Mouse (Mus musculus) midbrain, postnatal 0 days (tissue): ENCODE results near the gene Zbtb4. TPM values are rescaled to one million over a fixed set of nuclear protein-coding genes. Genes with fewer than 3 reads are reported as not detected.

Experiments
- ATAC-seq: fragments of 200-750 bp; cut with Nextera tagmentation; 2 replicates; pipeline ENCODE4 v1.8.0; 2017; ENCODE audit warnings: moderate number of reproducible peaks, mild to moderate bottlenecking, moderate TSS enrichment, moderate library complexity; ENCODE audit not compliant: low FRiP score
- DNase-seq: peaks from one replicate; pipeline ENCODE4 v3.0.0-alpha.2; 2015; ENCODE audit warnings: low spot score
- H3K27ac ChIP-seq: fragments of 300-500 bp; sonication (generic); 2 replicates; pipeline ENCODE4 v1.5.1; 2014; ENCODE audit warnings: low read depth, mild to moderate bottlenecking, low read length, mixed read lengths
- H3K27me3 ChIP-seq: fragments of 300-500 bp; sonication (generic); 2 replicates; pipeline ENCODE4 v1.6.1; 2014; ENCODE audit warnings: low read length, control low read depth, mixed read lengths; ENCODE audit not compliant: insufficient read depth
- H3K36me3 ChIP-seq: fragments of 300-500 bp; sonication (generic); 2 replicates; pipeline ENCODE4 v1.6.1; 2014; ENCODE audit warnings: low read length, control low read depth, mixed read lengths; ENCODE audit not compliant: insufficient read depth
- H3K4me1 ChIP-seq: fragments of 300-500 bp; sonication (generic); 2 replicates; pipeline ENCODE4 v1.6.1; 2014; ENCODE audit warnings: mild to moderate bottlenecking, control low read depth, antibody characterized with exemption, low read length, mixed read lengths; ENCODE audit not compliant: insufficient read depth
- H3K4me2 ChIP-seq: fragments of 300-500 bp; sonication (generic); 2 replicates; pipeline ENCODE4 v1.6.1; 2014; ENCODE audit warnings: low read depth, mild to moderate bottlenecking, low read length, mixed read lengths; ENCODE audit not compliant: poor library complexity, severe bottlenecking
- H3K4me3 ChIP-seq: fragments of 300-500 bp; sonication (generic); 2 replicates; pipeline ENCODE4 v1.5.1; 2014; ENCODE audit warnings: low read depth, mild to moderate bottlenecking, low read length, moderate library complexity
- H3K9ac ChIP-seq: fragments of 300-500 bp; sonication (generic); replicated peaks from 2 replicates; pipeline ENCODE4 v1.6.1; 2014; ENCODE audit warnings: mild to moderate bottlenecking, low read length, moderate library complexity, mixed read lengths; ENCODE audit not compliant: poor library complexity, severe bottlenecking
- H3K9me3 ChIP-seq: fragments of 300-500 bp; sonication (generic); 2 replicates; pipeline ENCODE4 v1.6.1; 2016; ENCODE audit warnings: low read length, control low read depth
- CTCF ChIP-seq: IDR thresholded peaks from 2 replicates; pipeline ENCODE4 v1.5.1; 2016; ENCODE audit warnings: antibody characterized with exemption, mild to moderate bottlenecking
- WGBS: fragments of 180-500 bp; shearing (Covaris S2); extraction: QIAGEN DNeasy Blood & Tissue Kit; methylation state at CpG from one replicate; pipeline ENCODE4 v1.1.7; 2014; 5-methylcytosine and 5-hydroxymethylcytosine counted together
- polyA plus RNA-seq: library from polyadenylated mRNA; unstranded; fragments of >200 nt; fragmentation: Nextera tagmentation; extraction: Ambion mirVana; gene quantifications from 2 replicates; pipeline ENCODE4 v1.2.1, GENCODE M21; 2015
- total RNA-seq: library from RNA; depleted of rRNA; stranded (reverse); fragments of >200 nt; gene quantifications from 2 replicates; pipeline ENCODE4 v1.2.3, GENCODE M21; 2014

Zbtb4 gene
- total and polyA plus RNA-seq, 2 experiments from 2014 or later: 5.0 to 34.3 TPM

- H3K9me3 ChIP-seq: no peaks in the 10 kb centered on the region
- no peak overlapping the region for H3K4me2 ChIP-seq
- H3K36me3 ChIP-seq: no peaks in the 10 kb centered on the region
- H3K4me1 ChIP-seq: 0 out of 2 replicates have a peak, but pooled peaks cover 3% of the 10 kb centered on the region
- DNase-seq (no peak), ATAC-seq (no peak)
- TF ChIP-seq CTCF: no peak
- 0 out of 2 replicates have a peak, but pooled peaks cover 4% of the 10 kb centered on the region for H3K27me3 ChIP-seq
- H3K27ac ChIP-seq: no peak overlapping the region
- WGBS: 80% methylated on average over 2 of the region's 2 CpGs
- no peak overlapping the region for H3K9ac ChIP-seq
- no peak overlapping the region for H3K4me3 ChIP-seq
Observed at GRCm38 (mm10) chr11:69807641-69808040, 41.9 kb downstream of the Zbtb4 start.

- Histone ChIP-seq H3K27ac (no peak overlapping the region), H3K4me1 (no peaks in the 10 kb centered on the region), H3K4me2 (no peak overlapping the region), H3K36me3 (no peaks in the 10 kb centered on the region), H3K27me3 (0 out of 2 replicates have a peak, but pooled peaks cover 2% of the 10 kb centered on the region), H3K9ac (no peak overlapping the region), H3K4me3 (no peak overlapping the region), H3K9me3 (no peaks in the 10 kb centered on the region)
- TF ChIP-seq CTCF: no peak
- ATAC-seq: no peak
- DNase-seq: no peak
Observed at GRCm38 (mm10) chr11:69810280-69810679, 44.6 kb downstream of the Zbtb4 start.

GRCm38 (mm10) chr11:69815155-69815554 is 49.4 kb downstream of the Zbtb4 start, which contains the start of gene Gm39566:
Gene Gm39566 (minus strand): TSS chr11:69815298.
- Histone ChIP-seq H3K9me3 (no peaks in the 10 kb centered on the region), H3K9ac (no peak within 1 kb of the TSS), H3K4me1 (no peaks in the 10 kb centered on the region), H3K36me3 (no peaks in the 10 kb centered on the region), H3K27me3 (no peaks in the 10 kb centered on the region), H3K4me2 (no peak within 1 kb of the TSS), H3K27ac (no peak within 1 kb of the TSS), H3K4me3 (no peak within 1 kb of the TSS)
- no peak for TF ChIP-seq CTCF
- DNase-seq: no peak
- ATAC-seq: no peak
- 65% methylated on average over 10 of the region's 10 CpGs for WGBS

- Histone ChIP-seq H3K4me1 (no peaks in the 10 kb centered on the region), H3K27ac (no peak overlapping the region), H3K9ac (no peak overlapping the region), H3K36me3 (no peaks in the 10 kb centered on the region), H3K4me2 (no peak overlapping the region), H3K9me3 (no peaks in the 10 kb centered on the region), H3K4me3 (no peak overlapping the region), H3K27me3 (no peaks in the 10 kb centered on the region)
- no peak for DNase-seq
- ATAC-seq: no peak
- 95% methylated on average over 12 of the region's 12 CpGs for WGBS
- no peak for TF ChIP-seq CTCF
Observed at GRCm38 (mm10) chr11:69816520-69816919, 50.8 kb downstream of the Zbtb4 start.

- ATAC-seq (no peak), DNase-seq (no peak)
- no peak within 1 kb of the TSS for H3K9ac ChIP-seq
- H3K9me3 ChIP-seq: no peaks in the 10 kb centered on the region
- H3K4me3 ChIP-seq: no peak within 1 kb of the TSS
- H3K27ac ChIP-seq: no peak within 1 kb of the TSS
- H3K4me2 ChIP-seq: no peak within 1 kb of the TSS
- WGBS: 76% methylated on average over 2 of the region's 2 CpGs
- no peak for TF ChIP-seq CTCF
- no peaks in the 10 kb centered on the region for H3K27me3 ChIP-seq
- H3K36me3 ChIP-seq: no peaks in the 10 kb centered on the region
- H3K4me1 ChIP-seq: no peaks in the 10 kb centered on the region
Observed at GRCm38 (mm10) chr11:69818365-69818764, 52.7 kb downstream of the Zbtb4 start, which contains the start of gene Spem2. Gene Spem2 (minus strand): TSS chr11:69818465.

- no peak overlapping the region for H3K4me2 ChIP-seq
- H3K9me3 ChIP-seq: no peaks in the 10 kb centered on the region
- H3K27me3 ChIP-seq: no peaks in the 10 kb centered on the region
- TF ChIP-seq CTCF: no peak
- H3K27ac ChIP-seq: no peak overlapping the region
- H3K4me3 ChIP-seq: no peak overlapping the region
- peaks cover 3% of the 10 kb centered on the region; the same call in 1 of the 2 replicates for H3K36me3 ChIP-seq
- DNase-seq: no peak
- no peak for ATAC-seq
- WGBS: 90% methylated on average over 8 of the region's 8 CpGs
- no peaks in the 10 kb centered on the region for H3K4me1 ChIP-seq
- no peak overlapping the region for H3K9ac ChIP-seq
Observed at GRCm38 (mm10) chr11:69818871-69819270, 53.2 kb downstream of the Zbtb4 start.
